Mouse (Mus musculus) liver, embryonic 14.5 days (tissue): Measurements from ENCODE around the gene Map3k5. TPM values are rescaled to one million over a fixed set of nuclear protein-coding genes. Genes with fewer than 3 reads are reported as not detected.

Source experiments
- ATAC-seq: fragments of 200-750 bp; cut with Nextera tagmentation; 2 replicates; pipeline ENCODE4 v1.8.0; 2017; ENCODE audit warnings: moderate number of reproducible peaks, mild to moderate bottlenecking, moderate library complexity; ENCODE audit not compliant: insufficient read depth
- DNase-seq, 3 experiments: peaks; one replicate each; pipeline ENCODE4 v3.0.0-alpha.2; 2012 to 2013; ENCODE audit warnings: low read depth in 3 of 3, low spot score in 3 of 3
- H3K27ac ChIP-seq: fragments of 300-500 bp; sonication (generic); 2 replicates; pipeline ENCODE4 v1.5.1; 2014; ENCODE audit warnings: moderate library complexity, mild to moderate bottlenecking, control low read depth, inconsistent platforms
- H3K27me3 ChIP-seq: fragments of 300-500 bp; sonication (generic); 2 replicates; pipeline ENCODE4 v1.6.1; 2014; ENCODE audit warnings: mild to moderate bottlenecking, low read length, moderate library complexity; ENCODE audit not compliant: control insufficient read depth, insufficient read depth
- H3K36me3 ChIP-seq: fragments of 300-500 bp; sonication (generic); replicated peaks from 2 replicates; pipeline ENCODE4 v1.6.1; 2014; ENCODE audit warnings: low read depth; ENCODE audit not compliant: control insufficient read depth, insufficient read depth
- H3K4me1 ChIP-seq, 2 experiments: fragments of 200-500 bp in 1 of 2; fragments of 300-500 bp in 1 of 2; sonication (generic) in 1 of 2; replicated peaks; 2 replicates each; pipeline ENCODE4 v1.6.1; 2012 to 2014; ENCODE audit warnings: antibody characterized with exemption in 1 of 2, inconsistent platforms in 1 of 2, low read length in 1 of 2; ENCODE audit not compliant: control insufficient read depth in 2 of 2, insufficient read depth in 2 of 2
- H3K4me2 ChIP-seq: fragments of 300-500 bp; sonication (generic); 2 replicates; pipeline ENCODE4 v1.6.1; 2014; ENCODE audit warnings: low read depth, mild to moderate bottlenecking, control low read depth, moderate library complexity
- H3K4me3 ChIP-seq, 2 experiments: fragments of 200-500 bp in 1 of 2; fragments of 300-500 bp in 1 of 2; sonication (generic) in 1 of 2; 2 replicates each; pipeline ENCODE4 v1.5.1; 2012 to 2014; ENCODE audit warnings: low read depth in 2 of 2, low read length in 2 of 2, mild to moderate bottlenecking in 2 of 2, control low read depth in 1 of 2, inconsistent platforms in 1 of 2, moderate library complexity in 1 of 2; ENCODE audit not compliant: insufficient read depth in 1 of 2
- H3K9ac ChIP-seq: fragments of 300-500 bp; sonication (generic); replicated peaks from 2 replicates; pipeline ENCODE4 v1.6.1; 2014; ENCODE audit warnings: mild to moderate bottlenecking, control low read depth, moderate library complexity
- H3K9me3 ChIP-seq: fragments of 300-500 bp; sonication (generic); 2 replicates; pipeline ENCODE4 v1.6.1; 2016; ENCODE audit warnings: low read length, mixed read lengths; ENCODE audit not compliant: control insufficient read depth
- CTCF ChIP-seq: IDR thresholded peaks from 2 replicates; pipeline ENCODE4 v1.5.1; 2016; ENCODE audit warnings: antibody characterized with exemption, low read depth, control low read depth
- EP300 ChIP-seq: IDR thresholded peaks from 2 replicates; pipeline ENCODE4 v1.6.1; 2016; ENCODE audit warnings: antibody characterized with exemption, low read depth
- WGBS: fragments of 180-500 bp; shearing (Covaris S2); extraction: QIAGEN DNeasy Blood & Tissue Kit; methylation state at CpG from one replicate; pipeline ENCODE4 v1.1.7; 2014; ENCODE audit not compliant: insufficient replicate concordance; 5-methylcytosine and 5-hydroxymethylcytosine counted together
- polyA plus RNA-seq, 2 experiments: library from polyadenylated mRNA; depleted of rRNA in 1 of 2; stranded (reverse) in 1 of 2; unstranded in 1 of 2; fragments of >200 nt; fragmentation: Nextera tagmentation in 1 of 2; extraction: Ambion mirVana in 1 of 2; gene quantifications; 2 replicates each; pipeline versions ENCODE4 v1.2.1 to v1.2.3; 2012 to 2014

Gene Map3k5
- polyA plus RNA-seq, 2 experiments = 1.0 to 1.1 TPM

DNA sequence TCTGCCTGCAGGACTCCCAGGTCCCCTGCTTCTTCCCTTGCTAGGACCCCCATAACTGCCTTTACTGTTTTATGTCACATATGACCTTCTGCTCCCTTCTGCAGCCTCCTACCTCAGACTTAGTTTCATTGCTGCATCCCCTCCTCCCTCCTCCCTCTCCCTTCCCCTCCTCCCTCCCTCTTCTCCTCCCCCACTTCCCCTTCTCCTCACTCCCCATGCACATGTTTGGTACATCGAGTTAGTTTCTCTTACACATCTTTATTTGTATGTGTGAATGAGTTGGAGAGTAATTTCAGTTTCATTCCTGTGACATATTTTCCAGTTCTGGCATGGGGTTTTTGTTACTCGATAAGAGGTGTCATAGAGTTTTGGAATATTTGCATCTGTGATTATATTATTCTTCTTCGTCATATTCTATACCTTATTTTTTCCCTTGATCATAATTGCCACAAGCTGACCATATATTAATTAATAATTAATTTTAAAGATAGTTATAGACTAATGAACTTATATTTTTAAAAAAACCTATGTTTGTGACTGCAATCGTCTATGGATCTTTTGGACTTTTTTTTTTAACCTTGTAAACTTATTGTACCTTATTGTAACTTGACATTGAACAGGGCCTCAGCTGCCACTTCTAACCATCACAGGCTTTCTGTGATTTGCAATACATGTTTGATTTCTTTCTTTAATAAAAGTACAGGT is 65.6 kb downstream of the Map3k5 start:
- WGBS = 50% methylated on average over 4 of the region's 4 CpGs
- H3K27ac ChIP-seq = no peak overlapping the region
- no peak overlapping the region for H3K4me3 ChIP-seq
- H3K36me3 ChIP-seq = no peaks in the 10 kb centered on the region
- TF ChIP-seq EP300 (no peak), CTCF (no peak)
- H3K4me2 ChIP-seq = no peak overlapping the region
- H3K9ac ChIP-seq = no peak overlapping the region
- no peaks in the 10 kb centered on the region; a peak in 1 of 4 replicates for H3K4me1 ChIP-seq
- no peaks in the 10 kb centered on the region for H3K27me3 ChIP-seq
- ATAC-seq (no peak), DNase-seq (no peak)
- H3K9me3 ChIP-seq = no peaks in the 10 kb centered on the region

DNA sequence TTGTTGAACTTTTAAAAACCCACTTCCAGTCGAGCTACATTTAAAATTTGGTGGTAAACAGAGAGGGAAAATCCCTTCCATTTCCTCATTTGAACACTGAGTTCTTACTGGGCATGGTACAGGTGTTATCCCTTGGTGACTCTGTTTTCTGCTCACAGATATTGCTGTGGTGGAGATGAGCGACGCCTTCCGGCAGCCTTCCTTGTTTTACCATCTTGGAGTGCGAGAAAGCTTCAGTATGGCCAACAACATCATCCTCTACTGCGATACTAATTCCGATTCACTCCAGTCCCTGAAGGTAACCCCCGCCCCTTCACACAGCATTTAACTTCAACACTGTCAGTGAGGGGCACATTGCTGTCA is 66.1 kb downstream of the Map3k5 start:
- Histone ChIP-seq H3K27ac (no peak overlapping the region), H3K27me3 (no peaks in the 10 kb centered on the region), H3K9me3 (no peaks in the 10 kb centered on the region), H3K4me2 (no peak overlapping the region), H3K4me1 (no peaks in the 10 kb centered on the region; a peak in 1 of 4 replicates), H3K36me3 (no peaks in the 10 kb centered on the region), H3K9ac (no peak overlapping the region), H3K4me3 (no peak overlapping the region)
- WGBS = 66% methylated on average over 8 of the region's 8 CpGs
- no peak for TF ChIP-seq EP300
- TF ChIP-seq CTCF = no peak
- DNase-seq (no peak), ATAC-seq (no peak)

DNA sequence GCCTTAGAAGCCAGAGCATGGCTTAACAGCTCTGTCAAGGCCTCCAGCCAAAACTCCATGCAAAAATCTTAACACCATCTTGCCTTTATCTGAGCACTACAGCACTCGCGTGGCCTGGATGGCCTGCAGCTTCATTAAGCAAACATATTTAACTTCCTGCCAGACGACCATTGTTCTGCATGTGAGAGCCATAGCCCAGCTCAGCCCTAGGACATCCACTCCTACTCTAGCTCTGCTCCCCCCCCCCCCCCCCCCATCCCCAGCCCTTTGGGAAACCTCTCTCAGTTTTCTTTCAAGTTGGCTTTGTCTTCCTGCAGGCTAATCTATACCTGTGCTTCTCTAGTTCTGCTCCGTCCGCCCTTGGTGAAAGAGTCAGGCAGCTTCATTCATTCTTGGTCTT is 67.7 kb downstream of the Map3k5 start:
- no peaks in the 10 kb centered on the region; a peak in 1 of 4 replicates for H3K4me1 ChIP-seq
- H3K4me2 ChIP-seq = no peak overlapping the region
- 42% methylated on average over 5 of the region's 5 CpGs for WGBS
- no peaks in the 10 kb centered on the region for H3K36me3 ChIP-seq
- no peaks in the 10 kb centered on the region for H3K27me3 ChIP-seq
- H3K9ac ChIP-seq = no peak overlapping the region
- H3K9me3 ChIP-seq = no peaks in the 10 kb centered on the region
- H3K4me3 ChIP-seq = no peak overlapping the region
- no peak overlapping the region for H3K27ac ChIP-seq
- DNase-seq = no peak
- ATAC-seq = no peak
- TF ChIP-seq EP300 (no peak), CTCF (no peak)

DNA sequence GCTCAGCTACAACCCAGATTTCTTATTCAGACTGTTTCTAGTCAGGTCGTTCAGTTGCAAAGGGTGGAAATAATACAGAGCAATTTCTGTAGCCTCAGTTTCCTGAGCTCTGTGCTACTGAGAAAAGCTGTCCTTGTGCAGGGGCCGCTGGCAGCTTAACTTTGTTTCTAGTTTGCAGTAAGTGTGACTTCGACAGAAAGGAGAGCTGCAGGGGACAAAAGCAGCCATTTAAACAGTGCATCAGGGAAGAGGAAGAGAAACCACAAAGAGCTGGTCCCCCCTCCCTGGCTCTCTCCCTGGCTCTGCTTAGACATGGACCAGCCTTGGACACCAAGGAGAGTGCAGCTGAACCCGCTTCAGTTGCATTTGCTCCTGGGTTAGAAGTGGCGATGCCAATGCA is 68.7 kb downstream of the Map3k5 start:
- H3K27me3 ChIP-seq = no peaks in the 10 kb centered on the region
- TF ChIP-seq CTCF (no peak), EP300 (no peak)

DNA sequence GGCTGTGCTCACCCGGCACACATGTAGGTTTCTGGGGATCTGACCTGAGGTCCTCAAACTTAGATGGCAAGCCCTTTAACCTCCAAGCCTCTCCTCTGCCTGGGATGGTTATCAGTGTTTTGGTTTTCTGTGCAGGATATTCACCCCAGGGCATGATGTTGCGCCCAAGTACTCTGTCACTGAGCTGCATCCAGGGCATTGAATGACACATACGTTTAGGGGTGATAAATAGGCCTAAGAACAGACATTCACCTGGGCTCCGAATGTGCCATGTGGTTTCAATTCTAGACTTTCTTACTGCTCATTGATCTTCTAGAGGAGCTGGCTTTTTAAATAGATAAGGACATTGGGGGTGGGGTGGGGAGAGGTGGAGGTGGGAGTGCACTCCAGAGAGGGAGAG is 70.5 kb downstream of the Map3k5 start:
- Histone ChIP-seq H3K4me1 (no peaks in the 10 kb centered on the region; a peak in 1 of 4 replicates), H3K27ac (no peak overlapping the region), H3K9me3 (no peaks in the 10 kb centered on the region), H3K4me3 (no peak overlapping the region), H3K4me2 (no peak overlapping the region), H3K27me3 (no peaks in the 10 kb centered on the region), H3K9ac (no peak overlapping the region), H3K36me3 (no peaks in the 10 kb centered on the region)
- 61% methylated on average over 4 of the region's 4 CpGs for WGBS
- DNase-seq = no peak
- ATAC-seq = no peak
- TF ChIP-seq EP300 (no peak), CTCF (no peak)

More for the DNA sequence above, 68.7 kb downstream of the Map3k5 start:
- Histone ChIP-seq H3K27ac (no peak overlapping the region), H3K4me3 (no peak overlapping the region), H3K9ac (no peak overlapping the region), H3K4me1 (no peaks in the 10 kb centered on the region; a peak in 1 of 4 replicates), H3K4me2 (no peak overlapping the region), H3K9me3 (no peaks in the 10 kb centered on the region), H3K36me3 (no peaks in the 10 kb centered on the region)
- WGBS = 44% methylated on average over 5 of the region's 5 CpGs
- ATAC-seq (no peak), DNase-seq (no peak)
